20 mouse cellular contexts compared by ENCODE assay signal in genomic region chr1:51986848-51987247, GRCm38 (mm10). TPM values are rescaled to one million over a fixed set of nuclear protein-coding genes. Genes with fewer than 3 reads are reported as not detected.
DNase-seq lines count a peak whose midpoint lies in the region; ATAC-seq and TF ChIP-seq lines count a peak whose summit lies in the region.
"Had no signal": no experiment of that assay in that cellular context is flagged by ENCODE, and none has a peak within 500 bp of the region (broad histone marks: within the 10 kb centered on the region; RNA-seq: fewer than 3 reads in every experiment).

Stat4 (plus strand) TSS chr1:51987148.

- no peaks in the 10 kb centered on the region for H3K4me1 ChIP-seq in testis, adult 2 months (ENCODE audit: control insufficient read depth, insufficient read depth, low read length)
- H3K4me1 ChIP-seq: embryonic facial prominence, embryonic 12.5 days; forebrain, embryonic 13.5 days; hindbrain, embryonic 15.5 days had no signal

- DNase-seq in testis, postnatal 14 days (ENCODE audit: low spot score) = no peak
- no peak for DNase-seq in layer of hippocampus, postnatal 36 days
- no peak for DNase-seq in cerebellum, postnatal 10 days
- no peak for DNase-seq in embryo, embryonic 11 days
- DNase-seq: adrenal gland, postnatal 14 days; cerebellum, adult 18-20 months; cerebellum, adult 9-11 months; forebrain, postnatal 0 days; gastrocnemius, adult 2 months; gastrocnemius, postnatal 36 days; heart, adult 2 months; kidney, adult 11 months had no signal

- TF ChIP-seq CTCF in testis, adult 2 months (IDR thresholded peaks at IDR 0.05; ENCODE audit: control insufficient read depth, insufficient read depth, insufficient replicate concordance, low read depth, low read length) = no peak

- peak within 1 kb of the TSS; percentile 70 for H3K4me3 ChIP-seq in testis, adult 2 months (ENCODE audit: control insufficient read depth, low read depth, low read length)
- H3K4me3 ChIP-seq: embryonic facial prominence, embryonic 12.5 days; forebrain, embryonic 13.5 days; gastrocnemius, adult 2 months; heart, adult 2 months; hindbrain, embryonic 15.5 days had no signal

- H3K27ac ChIP-seq in testis, adult 2 months (ENCODE audit: control insufficient read depth, insufficient read depth, low read depth, low read length) = peak within 1 kb of the TSS; percentile 17; the same call in 1 of the 2 replicates
- H3K27ac ChIP-seq: embryonic facial prominence, embryonic 12.5 days; forebrain, embryonic 13.5 days; gastrocnemius, adult 2 months; heart, adult 2 months; hindbrain, embryonic 15.5 days had no signal

- no peak for ATAC-seq in activated CD4-positive, CD25-positive, alpha-beta regulatory T cell, adult 4 months
- ATAC-seq in hematopoietic stem cell, adult 5-6 weeks (replicated peaks in 1 of 2; ENCODE audit: insufficient read depth in 1 of 2, low FRiP score in 2 of 2, low TSS enrichment in 1 of 2, low read depth in 1 of 2, poor library complexity in 2 of 2, severe bottlenecking in 2 of 2) = no peak
- ATAC-seq in monocyte, adult 5-6 weeks (replicated peaks; ENCODE audit: insufficient number of reproducible peaks, low FRiP score, low TSS enrichment, poor library complexity, severe bottlenecking) = no peak
- ATAC-seq: forebrain, embryonic 13.5 days; forebrain, postnatal 0 days had no signal

- no peak for TF ChIP-seq POLR2A in testis, adult 2 months (IDR thresholded peaks at IDR 0.05; ENCODE audit: control insufficient read depth, low read depth, low read length)

- no peaks in the 10 kb centered on the region for H3K27me3 ChIP-seq in testis, adult 2 months (ENCODE audit: control insufficient read depth, insufficient read depth, low read length)
- H3K27me3 ChIP-seq: embryonic facial prominence, embryonic 12.5 days; forebrain, embryonic 13.5 days; hindbrain, embryonic 15.5 days had no signal

- H3K36me3 ChIP-seq in testis, adult 2 months (ENCODE audit: control insufficient read depth, insufficient read depth, low read length) = no peaks in the 10 kb centered on the region
- H3K36me3 ChIP-seq: embryonic facial prominence, embryonic 12.5 days; G1E; hindbrain, embryonic 15.5 days had no signal

RNA-seq across cellular contexts. Expression of gene Stat4, which starts in this region (rescaled TPM):
- polyA plus RNA-seq in testis, adult 2 months (2012; rRNA removed) = 171 and 193 TPM in 2 replicates
- 100 to 1,000 TPM; 147 to 156 TPM for polyA plus RNA-seq in activated CD4-positive, CD25-positive, alpha-beta regulatory T cell, adult 4 months (2017; shearing (Covaris generic))
- total RNA-seq in hematopoietic stem cell, adult 5-6 weeks (2017) = 84.6 and 99.7 TPM in 2 replicates
- total RNA-seq in monocyte, adult 5-6 weeks (2017) = 78.3 to 278 TPM (median 108 TPM) in 3 replicates
- total RNA-seq in layer of hippocampus, postnatal 36 days (2021) = under 1 TPM; 0.46 to 0.67 TPM
- polyA plus RNA-seq: G1E had no signal

Comparison
In these comparisons a context has a peak if more than half of its experiments do, and no peak if none do; other contexts are left out.
1. RNA of gene Stat4 (total RNA-seq): 84.6 to 99.7 TPM in hematopoietic stem cell, adult 5-6 weeks and 78.3 to 278 TPM in monocyte, adult 5-6 weeks; 0.46 to 0.67 TPM in layer of hippocampus, postnatal 36 days; every median in the first group is over 10 times any median in the second.